Mouse (Mus musculus): ENCODE measurements at regions not wholly inside any gene's neighbourhood (a gene's known extent, or its start where the extent isn't known, plus 50 kb on each side); places are given as distances from the start of the nearest gene placed in this dataset.
"Not testable (repeated sequence)": the region's sequence is repeated elsewhere in the genome, so short reads cannot be mapped to it uniquely, and the experiment has no call there.

DNA sequence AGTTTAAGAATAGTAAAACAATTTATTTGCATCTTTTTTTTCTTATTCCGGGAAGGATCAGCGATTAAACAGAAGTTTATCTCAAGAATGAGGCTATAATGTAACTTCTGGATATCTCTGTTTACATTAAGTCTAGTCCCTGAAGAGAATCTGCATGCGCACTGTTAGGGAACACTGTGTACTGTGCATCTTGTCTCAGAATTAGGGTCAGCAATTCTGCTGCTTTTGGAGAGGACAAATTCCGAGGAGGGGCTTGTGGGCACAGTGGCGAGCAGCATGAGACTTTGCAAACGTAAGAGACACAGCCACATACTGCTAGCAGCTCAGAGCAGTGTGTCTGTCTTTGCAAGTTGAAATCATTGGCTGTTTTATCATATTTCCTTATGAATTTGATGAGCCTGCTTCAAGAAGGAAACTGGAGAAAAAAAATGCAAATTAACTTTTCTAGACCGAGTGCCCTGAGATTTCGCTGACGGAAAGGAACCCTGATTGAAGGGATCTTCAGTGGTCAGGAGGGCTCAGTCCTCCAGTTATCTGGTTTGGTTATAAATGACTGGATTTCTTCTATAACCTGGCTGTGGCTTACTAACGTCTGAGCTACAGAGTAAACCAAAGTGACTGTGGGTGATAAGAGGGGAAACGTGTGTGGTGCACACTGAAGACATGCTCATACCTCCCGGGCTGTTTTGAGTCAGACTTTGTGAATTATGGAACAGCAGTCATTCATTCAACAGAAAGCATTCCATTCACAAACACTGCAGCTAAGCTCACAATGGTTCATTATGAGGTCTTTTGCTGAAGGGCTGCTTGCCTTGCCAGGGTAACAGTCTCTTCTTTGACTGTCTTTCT is 305.1 kb downstream of the Ets1 start:
- no peak for DNase-seq (ENCODE audit: extremely low read depth, low read depth)

- no peak for DNase-seq (ENCODE audit: extremely low read depth, low read depth)
Measured at GRCm38 (mm10) chr9:32941768-32942030, 305.7 kb downstream of the Ets1 start.

- no peak for DNase-seq (ENCODE audit: extremely low read depth, low read depth)
Measured at GRCm38 (mm10) chr9:32947221-32947620, 311.2 kb downstream of the Ets1 start.

DNA sequence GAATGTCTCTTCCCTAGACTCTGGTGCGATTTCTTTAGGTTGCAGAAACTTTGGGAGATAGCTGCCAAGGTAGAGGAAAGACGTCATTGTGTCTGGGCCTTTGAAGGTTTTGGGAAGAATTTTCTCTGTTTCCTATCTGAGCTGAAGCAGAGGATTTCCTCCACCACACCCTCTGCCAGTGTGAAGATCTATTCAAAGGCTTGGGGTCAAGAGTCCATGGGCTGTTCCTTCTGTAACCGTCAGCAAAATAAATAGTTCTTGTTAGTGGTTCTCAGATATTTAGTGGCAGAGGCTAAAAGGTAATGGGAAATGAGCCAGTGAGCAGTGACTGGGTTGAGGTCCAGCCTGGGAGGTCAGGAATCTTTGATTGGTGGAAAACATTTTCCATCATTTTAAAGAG is 313.0 kb downstream of the Ets1 start:
- no peak for DNase-seq (ENCODE audit: extremely low read depth, low read depth)

- no peak for DNase-seq (ENCODE audit: extremely low read depth, low read depth)
Measured at GRCm38 (mm10) chr9:32958716-32959115, 322.7 kb downstream of the Ets1 start.

DNA sequence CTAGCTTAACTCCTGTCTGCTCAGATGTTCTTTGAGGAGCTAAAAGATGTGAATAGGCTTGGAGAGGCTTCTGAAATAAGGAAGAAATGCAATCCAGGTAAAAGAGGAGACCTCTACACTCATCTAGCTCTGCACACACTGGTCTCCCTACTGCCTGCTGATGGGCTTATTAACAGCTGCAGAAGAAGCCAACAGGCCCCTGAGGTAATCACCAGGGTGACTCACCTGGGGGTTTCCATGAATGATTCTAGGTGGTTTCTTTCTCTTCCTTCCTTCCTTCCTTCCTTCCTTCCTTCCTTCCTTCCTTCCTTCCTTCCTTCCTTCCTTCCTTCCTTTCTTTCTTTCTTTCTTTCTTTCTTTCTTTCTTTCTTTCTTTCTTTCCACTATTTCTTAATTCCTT is 323.4 kb downstream of the Ets1 start:
- not testable (repeated sequence) for DNase-seq (ENCODE audit: extremely low read depth, low read depth)

- no peak for DNase-seq (ENCODE audit: extremely low read depth, low read depth)
Measured at GRCm38 (mm10) chr9:32962679-32963205, 326.7 kb downstream of the Ets1 start.

GRCm38 (mm10) chr9:32968446-32968845 is 332.4 kb downstream of the Ets1 start:
- DNase-seq (ENCODE audit: extremely low read depth, low read depth), result no peak

DNA sequence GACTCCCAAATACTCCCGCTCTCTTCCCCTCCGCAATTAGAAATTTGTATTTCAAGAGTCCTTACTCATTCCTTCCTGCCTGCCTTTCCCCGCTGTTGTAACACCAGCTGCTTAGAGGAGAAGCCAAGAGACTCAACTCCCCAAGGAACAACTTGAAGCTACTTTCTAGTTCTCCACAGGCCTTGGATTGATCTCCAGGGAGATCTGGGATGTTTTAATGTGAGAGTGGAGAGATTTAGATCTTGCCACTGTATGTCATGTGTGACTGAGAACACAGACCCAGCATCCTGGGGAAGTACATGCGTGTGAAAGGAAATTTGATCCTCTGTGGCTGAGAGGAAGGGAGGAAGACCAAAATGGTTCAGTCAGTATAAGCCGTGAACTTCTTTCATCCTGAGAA is 335.4 kb downstream of the Ets1 start:
- no peak for DNase-seq (ENCODE audit: extremely low read depth, low read depth)

DNA sequence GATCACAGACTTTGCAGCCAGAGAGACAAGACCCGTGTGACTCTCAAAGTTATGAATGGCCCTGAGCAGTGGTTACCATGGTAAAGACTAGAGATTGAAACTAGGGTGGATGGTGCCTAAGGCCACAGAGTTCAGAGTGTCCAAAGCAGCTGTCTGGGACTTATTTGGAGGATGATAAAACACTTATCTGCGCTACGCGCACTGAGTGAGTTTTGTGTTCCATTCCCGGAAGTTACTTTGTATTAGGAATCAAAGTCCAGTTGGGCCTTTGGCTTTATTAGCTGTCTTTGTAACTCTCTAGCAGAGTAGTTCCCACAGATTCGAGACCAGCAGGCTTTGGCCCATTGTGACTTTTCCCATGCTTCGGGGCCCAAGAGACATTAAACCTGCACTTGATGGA is 335.9 kb downstream of the Ets1 start:
- DNase-seq (ENCODE audit: extremely low read depth, low read depth), result no peak

DNA sequence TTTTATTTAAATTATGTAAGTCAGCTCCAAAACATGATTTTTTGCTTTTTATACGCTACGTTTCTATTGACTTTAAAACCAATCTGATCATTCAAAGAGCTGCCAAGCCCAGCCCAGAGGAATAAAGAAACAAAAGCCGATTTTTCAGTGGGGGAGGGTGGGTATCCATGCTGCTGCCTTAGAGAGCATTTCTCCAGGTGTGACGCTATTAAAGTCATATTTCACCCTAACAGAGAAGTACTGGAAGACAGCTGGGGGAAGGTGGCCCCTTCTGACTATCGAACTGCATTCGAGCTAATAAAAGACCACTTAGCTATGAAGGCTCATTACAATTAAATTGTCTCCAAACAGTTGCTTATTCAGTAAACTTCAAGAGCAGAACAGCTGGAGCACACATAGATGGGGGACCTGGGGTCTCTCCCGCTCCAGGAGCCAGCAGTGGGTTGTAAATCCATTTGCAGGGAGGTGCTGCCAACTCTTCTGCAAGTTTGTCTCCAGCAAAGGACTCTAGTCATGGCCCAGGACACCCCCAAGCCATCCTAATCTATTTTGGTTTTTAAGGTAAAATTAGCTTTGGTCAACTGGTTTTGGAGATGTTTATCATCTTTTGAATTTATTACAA is 336.5 kb downstream of the Ets1 start:
- no peak for DNase-seq (ENCODE audit: extremely low read depth, low read depth)

- no peak for DNase-seq (ENCODE audit: extremely low read depth, low read depth)
Measured at GRCm38 (mm10) chr9:32977732-32978131, 341.7 kb downstream of the Ets1 start.

- DNase-seq (ENCODE audit: extremely low read depth, low read depth), result no peak
Measured at GRCm38 (mm10) chr9:32980846-32981245, 344.8 kb downstream of the Ets1 start.

DNA sequence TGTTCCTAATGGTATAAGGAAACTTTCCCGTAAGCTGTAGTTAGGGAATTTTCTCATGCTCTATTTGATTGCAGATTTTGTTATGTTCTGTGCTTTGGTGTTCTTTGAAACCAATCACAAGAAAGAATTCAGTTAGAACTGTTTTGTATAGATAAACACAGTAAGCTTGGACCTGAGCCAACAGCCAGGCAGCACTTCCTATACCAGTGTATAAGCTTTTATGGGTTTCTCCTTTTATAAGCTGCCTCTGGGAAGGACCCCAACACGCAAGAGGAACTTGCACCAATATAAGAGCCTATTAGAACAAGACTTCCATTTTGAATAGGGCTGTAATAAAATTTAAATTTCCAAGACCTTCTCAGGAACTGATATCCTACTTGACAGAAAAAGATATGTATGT is 347.2 kb downstream of the Ets1 start:
- DNase-seq (ENCODE audit: extremely low read depth, low read depth), result no peak

DNA sequence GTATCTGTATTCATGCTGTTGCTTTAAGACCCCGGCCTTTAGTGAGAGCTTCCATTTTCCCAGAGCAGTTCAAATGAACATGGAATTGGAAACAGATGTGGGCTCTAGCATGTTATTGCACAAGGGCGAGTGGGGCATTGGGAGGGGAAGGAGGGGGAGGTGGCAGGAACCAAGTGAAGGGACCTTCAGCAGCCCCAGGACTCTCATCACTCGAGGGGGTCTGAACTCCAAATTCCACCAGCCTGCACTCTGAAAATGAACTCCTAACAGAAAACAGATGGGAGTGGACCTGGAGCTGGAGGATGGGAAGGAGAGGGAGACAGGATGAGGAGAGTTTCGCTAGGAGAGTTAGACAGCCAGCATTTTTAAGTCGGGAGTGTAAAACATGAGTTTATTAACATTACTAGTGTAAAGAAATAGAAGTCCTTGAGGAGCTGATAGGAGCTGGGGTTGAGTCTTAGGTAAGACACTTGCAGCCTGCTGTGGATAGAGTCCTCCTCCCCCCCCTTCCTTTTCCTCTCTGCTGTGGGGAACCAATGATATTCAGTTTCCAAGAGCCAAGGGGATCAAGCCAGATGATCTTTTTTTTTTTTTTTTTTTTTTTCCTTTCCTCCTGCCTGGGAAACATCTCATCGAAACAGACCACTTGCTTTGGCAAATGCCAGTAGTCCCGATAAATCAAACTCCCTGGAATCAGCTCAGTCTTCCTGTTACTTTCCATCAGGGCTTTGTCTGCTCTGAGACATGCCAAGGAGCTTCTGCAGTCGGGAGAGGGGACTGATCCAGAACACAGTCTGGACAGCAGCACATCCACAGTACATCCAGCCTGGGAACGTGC is 351.0 kb downstream of the Ets1 start:
- DNase-seq (ENCODE audit: extremely low read depth, low read depth), result no peak

DNA sequence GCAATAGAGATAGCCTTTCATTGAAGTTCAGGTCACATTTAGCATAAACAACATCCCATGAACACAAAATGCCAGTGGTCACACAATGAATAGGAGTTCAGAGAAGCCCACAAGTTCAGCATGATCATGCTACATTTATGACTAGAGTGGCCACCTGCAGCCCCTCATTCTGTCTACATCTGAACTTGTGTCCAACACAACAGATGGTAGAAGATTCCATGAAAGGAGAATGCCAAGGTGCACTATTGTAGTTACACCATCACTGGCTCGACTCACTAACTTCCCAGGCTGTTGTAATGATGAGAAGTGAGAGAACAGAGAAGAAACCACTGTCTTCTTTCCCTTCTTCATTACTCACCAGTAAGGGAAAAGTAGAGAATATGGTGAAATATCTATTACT is 353.0 kb downstream of the Ets1 start:
- DNase-seq (ENCODE audit: extremely low read depth, low read depth), result no peak

DNA sequence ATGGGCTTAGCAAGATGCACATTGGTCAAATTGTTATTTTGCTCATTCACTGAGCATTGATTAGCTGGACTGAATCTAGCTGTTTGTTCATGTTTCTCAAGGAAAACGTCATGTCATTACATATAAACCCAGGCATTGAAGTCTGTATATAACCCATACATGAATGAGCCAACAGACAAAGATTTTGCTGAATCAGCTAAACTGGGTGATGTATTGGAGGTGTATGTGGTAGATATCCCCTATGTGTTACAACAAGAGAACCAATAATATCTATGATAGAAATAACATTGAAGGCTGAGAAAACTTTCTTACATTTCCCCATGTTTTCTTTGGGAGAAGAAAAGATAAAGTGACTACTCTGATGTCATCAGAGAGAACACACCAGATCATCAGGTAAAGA is 362.3 kb downstream of the Ets1 start:
- DNase-seq (ENCODE audit: extremely low read depth, low read depth), result no peak

DNA sequence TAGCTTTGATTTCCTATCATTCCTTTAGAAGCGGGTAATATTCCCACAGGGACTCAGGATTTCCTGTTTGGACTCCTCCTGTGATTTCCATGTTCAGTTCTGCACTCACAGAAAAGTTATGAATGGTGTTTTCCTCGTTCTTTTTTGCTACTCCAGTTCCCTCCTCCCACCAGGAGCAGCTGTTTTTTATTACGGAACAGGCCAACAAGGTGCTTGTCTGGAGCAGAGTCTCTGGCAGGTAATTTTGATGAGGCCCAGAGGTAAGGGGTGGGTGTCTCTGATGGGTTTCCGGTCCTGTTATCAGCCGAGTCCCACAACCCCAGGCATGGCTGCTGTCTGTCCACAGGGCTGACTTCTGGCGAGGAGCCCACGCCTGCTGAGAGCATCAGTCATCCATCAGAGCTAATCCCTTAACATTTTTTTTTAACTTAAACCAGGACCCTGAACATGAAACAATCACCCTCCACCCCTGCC is 364.7 kb downstream of the Ets1 start:
- no peak for DNase-seq (ENCODE audit: extremely low read depth, low read depth)

- no peak for DNase-seq (ENCODE audit: extremely low read depth, low read depth)
Measured at GRCm38 (mm10) chr9:33001165-33001949, 365.3 kb downstream of the Ets1 start.

DNA sequence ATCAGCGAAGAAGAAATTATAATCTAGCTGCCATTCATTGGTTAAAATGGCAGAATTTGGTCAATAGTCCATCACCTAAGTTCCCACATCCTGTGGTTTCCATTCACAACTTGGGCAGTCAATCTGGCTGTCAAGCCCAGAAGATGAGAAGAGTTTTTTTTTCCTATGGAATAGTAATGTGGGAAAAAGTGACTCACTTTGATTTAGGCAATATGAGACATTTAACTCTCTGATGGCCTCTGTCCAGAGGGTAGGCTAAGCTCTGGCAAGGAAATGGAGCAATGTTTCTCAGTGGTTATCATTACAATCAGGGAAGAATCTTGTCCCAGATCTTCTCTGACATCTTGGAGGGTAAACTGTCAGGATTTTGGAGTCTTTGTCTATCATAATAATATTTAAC is 367.9 kb downstream of the Ets1 start:
- DNase-seq (ENCODE audit: extremely low read depth, low read depth), result no peak

DNA sequence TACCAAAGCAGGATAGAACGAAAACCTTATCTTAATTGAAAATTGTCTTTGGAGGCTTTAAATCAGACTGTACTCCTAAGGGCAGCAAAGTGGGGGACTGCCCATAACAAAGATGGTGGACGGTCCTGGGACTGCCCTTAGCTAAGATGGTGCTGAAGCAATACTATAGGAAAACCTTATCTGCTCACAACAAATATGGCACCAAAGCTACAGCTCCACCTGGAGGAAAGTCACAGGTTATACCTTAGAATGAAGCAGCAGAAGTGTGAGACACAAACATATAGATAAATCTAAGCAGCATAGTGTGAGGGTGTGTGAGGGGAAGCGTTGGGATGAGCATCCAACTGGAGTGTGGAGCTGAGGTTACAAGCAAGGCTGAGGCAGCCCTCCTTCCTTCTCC is 368.5 kb downstream of the Ets1 start:
- DNase-seq (ENCODE audit: extremely low read depth, low read depth), result no peak
